Mouse (Mus musculus) cerebellum, postnatal 25 days (tissue): ENCODE measurements around the gene Eif5.
A peak's percentile ranks its signal among the peaks of the same experiment; 100 is the strongest.
"Not testable (repeated sequence)": the region's sequence is repeated elsewhere in the genome, so short reads cannot be mapped to it uniquely, and the experiment has no call there.

Source experiments
- DNase-seq, 2 experiments: peaks; one replicate each; pipeline ENCODE4 v3.0.0; 2021; ENCODE audit warnings: mixed read lengths in 2 of 2

The Eif5 gene

DNA sequence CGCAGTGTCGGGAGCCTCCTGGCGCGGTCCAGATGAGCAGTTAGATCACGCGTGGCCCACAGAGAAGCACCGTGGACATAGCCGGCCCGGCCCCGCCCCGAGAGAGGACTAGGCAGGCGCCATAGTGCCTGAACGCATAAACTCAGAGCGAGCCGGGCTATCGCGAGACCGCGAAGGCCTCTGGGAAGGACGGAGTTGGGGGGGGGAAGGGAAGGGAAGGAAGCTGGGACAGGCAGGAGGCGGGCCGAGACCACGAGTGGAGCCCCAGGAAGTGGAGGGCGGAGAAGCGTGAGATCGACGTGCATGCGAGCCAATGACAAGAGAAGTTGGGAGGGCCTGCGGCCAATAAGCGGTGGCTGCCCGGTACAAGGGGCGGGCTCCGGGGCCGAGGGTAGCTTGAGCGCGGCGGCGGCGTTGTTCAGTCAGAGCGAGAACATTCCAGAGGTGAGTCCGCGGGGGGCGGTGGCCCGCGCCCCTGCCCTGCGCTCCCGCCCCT lies at the start of gene Eif5:
Eif5 (plus strand) TSS at position 221 of the 496 bp plus-strand sequence.
- DNase-seq: peak; percentile 99 to 100

DNA sequence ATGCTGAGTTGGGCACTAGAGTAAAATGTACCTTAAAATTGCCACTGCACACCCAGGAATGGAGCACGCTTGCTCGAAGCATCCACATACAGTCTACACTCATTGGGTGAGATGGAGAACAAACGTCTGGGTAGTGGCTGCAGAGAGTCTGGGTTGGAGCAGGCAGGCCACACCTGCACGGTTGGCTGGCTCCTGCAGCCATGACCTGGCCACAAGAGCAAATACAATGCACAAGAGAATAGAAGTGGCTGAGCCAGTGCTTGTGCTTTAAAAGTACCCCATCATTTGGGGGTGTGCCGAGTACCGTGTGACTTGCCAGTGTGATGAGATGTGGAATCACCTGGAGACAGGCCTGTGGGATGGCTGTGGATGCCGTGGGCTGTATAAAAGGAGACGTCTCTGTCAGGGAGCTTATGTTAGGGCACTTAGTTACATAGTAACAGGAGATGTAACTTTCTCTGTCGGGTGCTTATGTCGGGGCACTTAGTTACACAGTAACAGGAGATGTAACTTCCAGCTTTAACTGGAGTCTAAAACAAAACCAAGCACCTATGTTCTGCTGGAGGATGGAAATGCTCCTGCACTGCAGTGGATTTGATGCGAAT lies 48.5 kb upstream of the Eif5 start:
- no peak for DNase-seq

DNA sequence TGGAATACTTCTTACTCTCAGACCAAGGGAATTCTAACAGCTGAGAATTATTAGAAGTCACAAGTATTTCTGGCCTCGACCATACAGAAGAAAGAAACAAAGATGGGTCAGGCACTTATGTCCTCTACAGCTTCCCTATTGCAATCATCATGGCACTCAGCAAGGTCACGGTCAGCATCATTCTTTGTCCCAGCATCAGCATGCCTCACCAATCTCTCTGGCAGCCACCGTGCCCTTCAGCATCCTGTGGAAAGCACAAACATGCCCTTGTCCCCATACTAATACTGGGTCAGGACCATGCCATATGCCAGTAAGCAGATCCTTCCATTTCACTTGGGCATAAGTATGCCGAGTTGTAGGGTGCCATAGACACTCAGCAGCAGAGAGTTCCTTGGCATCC lies 42.9 kb upstream of the Eif5 start:
- no peak for DNase-seq

DNA sequence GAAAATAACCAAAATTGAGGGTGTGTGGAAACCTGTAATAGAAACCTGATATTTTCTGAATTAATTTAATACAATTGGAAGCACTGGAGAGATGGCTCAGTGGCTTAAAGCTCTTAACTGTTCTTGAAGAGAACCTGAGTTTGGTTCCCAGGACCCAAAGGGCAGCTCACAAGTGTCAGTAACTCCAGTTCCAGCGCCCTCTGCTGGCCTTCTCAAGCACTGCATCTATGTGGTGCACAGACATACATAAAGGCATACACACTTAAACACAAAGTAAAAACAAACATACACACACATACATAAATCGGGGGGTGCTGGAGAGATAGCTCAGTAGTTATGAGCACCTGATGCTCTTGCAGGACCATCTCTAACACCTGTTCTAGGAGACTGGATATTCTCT lies 40.7 kb upstream of the Eif5 start:
- no peak for DNase-seq

DNA sequence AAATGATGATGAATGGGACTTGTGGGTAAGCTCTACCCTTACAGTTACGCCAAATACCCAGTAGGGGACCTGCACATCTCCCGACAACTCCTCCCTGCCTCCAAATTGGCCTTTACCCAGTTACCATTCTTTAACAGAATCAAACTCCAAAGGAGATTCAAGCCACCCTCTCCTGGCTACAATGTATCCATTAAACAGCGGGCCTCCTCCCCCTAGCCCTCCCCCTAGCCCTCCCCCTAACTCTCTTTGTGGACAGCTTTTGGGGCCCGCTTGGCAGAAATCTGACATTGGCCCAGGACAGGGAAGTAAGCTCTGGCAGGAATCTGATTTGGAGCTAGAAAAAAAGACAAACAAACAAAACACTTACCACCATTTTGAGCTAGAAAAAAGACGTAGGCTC lies 38.2 kb upstream of the Eif5 start:
- no peak for DNase-seq

DNA sequence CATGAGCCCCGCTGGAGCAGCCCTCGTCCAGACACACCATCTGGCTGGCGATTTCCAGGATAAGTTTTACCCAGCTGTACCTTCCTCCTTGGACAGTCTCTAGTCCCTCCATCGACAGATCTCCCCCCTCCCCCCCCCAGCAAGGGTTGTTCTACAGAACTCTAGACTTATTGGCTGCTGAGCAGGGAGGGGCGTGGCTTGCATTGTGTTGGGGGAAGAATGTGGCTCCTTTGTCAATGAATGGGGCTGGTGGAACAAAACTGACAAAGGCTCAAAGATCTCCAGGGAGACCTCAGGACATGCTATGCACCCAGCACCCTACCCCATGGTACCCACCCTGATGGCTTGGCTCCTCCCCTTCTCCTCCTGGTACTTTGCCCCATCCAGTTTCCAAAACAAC lies 37.1 kb upstream of the Eif5 start:
- no peak for DNase-seq

DNA sequence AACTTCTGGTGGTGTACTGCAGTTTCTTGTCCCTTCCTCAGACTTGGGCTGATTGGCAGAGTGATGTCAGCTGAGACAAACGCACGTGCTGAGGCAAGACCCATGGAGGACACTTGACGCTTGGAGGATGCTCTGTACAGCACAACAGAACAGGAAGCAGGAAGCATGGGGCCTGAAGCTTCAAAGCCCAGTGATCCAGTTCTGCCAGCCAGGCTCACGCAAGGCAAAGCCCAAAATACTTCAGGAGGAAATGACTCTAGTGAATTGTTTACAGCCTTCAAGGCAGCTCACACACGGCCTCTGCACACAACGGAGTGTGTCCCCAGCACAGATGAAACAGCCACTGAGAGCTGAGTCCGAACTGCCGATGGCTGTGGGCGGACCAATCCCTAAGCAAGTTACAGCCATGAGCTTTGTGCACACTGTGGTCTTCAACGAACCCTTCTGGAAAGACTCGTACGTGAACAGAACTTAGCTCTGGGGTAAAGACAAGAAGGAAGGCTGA lies 34.7 kb upstream of the Eif5 start:
- DNase-seq: no peak

DNA sequence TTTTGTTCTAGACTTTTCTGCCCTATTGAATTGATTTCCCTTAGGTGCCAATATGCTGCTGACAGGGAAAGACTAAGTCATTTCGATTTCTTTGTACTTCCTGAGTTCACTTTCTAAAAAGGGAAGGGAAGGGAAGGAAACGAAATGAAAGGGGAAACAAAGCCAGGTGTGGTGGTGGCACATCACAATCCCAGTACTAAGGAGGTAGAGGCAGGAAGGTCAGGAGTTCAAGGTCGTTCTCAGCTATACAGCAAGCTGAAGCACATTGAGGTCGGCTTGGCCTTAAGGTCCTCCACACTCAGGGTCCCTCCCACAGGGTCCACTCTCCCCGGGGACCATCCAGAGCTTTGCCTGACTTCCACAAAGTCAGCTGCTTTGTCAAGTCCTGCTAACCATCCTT lies 34.2 kb upstream of the Eif5 start:
- no peak for DNase-seq

DNA sequence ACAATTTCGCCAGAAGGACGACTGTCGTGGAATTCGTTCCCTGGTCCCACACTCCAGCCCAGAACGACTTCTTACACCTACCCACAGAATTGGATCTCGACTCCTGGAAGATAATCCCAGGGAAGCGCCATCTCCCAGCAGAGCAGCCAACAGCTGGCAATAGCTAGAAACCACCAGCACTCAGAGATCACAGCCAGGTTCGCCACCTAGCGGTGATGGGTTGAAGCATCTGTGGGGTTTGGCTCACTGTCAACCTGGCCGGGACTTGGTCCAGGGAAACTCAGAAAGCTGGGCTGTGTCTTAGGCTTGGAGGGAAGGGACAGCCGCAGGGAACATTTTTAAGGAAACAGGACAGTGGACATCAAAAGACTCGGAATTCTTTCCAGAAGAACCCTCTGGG lies 32.9 kb upstream of the Eif5 start:
- DNase-seq: peak; percentile 96 to 97

DNA sequence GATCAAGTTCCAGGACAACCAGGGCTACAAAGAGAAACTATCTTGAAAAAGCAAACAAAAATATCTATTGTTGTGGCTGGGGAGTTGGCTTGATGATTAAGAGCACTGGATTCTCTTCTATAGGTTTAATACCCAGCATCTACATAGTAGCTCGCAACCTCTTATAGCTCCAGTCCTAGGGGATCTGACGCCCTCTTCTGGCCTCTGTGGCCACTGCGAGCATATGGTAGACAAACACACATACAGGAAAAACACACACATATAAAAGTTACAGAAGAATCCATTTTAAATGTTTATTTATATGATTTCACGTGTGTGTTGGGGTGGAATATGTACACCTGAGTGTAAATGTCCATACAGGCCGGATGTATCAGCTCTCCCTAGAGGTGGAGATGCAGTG lies 30.8 kb upstream of the Eif5 start:
- no peak for DNase-seq

DNA sequence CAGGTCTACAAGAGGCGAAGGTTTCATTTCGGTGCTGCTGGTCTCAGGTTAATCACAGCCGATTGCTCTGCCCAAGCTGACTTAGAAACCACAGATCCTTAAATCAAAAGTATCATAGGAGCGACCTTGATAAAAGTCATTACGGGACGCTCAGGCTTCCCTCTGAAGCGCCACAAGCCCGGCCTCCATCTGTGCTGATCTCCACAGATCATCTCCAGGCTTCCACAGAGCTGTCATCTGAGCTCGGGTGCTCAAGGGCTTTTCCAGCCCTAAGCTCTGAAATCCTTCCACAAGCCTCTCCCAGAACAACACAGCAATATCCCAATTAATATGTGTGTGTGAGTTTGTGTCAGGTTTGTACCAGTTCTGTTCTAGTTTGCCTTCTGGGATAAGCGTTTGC lies 29.9 kb upstream of the Eif5 start:
- DNase-seq: no peak

DNA sequence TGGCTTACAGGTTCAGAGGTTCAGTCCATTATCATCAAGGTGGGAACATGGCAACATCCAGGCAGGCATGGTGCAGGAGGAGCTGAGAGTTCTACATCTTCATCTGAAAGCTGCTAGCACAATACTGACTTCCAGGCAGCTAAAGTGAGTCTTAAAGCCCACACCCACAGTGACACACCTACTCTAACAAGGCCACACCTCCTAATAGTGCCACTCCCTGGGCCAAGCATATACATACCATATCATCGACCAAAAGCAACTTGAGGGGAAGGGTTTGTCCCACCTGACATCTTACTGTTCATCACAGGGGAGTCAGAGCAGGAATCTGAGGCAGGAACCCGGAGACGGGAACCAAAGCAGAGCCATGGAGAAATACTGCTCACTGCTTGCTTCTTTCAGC lies 29.4 kb upstream of the Eif5 start:
- not testable (repeated sequence) for DNase-seq

DNA sequence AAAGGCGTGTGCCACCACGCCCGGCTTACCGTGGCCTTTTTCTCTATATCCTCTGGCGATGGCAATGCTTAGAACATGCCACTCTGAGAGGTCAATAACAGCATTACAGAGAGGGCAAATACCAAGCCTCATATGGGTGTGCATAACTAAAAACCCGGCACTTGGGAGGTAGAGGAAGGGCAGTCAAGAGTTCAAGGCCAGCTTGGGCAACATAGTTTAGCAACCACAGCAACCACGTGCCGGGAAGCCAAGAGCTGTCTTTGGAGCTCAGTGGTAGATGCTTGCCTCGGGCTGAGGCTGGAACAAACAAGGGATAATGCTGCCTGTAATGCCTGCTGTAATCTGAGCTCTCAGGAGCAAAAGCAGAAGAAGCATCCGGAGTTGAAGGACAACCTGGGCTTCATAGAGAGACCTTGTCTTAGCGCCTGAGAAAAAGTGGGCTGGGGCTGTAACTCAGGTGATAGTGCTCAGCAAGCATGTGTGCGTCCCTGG lies 25.2 kb upstream of the Eif5 start:
- no peak for DNase-seq

DNA sequence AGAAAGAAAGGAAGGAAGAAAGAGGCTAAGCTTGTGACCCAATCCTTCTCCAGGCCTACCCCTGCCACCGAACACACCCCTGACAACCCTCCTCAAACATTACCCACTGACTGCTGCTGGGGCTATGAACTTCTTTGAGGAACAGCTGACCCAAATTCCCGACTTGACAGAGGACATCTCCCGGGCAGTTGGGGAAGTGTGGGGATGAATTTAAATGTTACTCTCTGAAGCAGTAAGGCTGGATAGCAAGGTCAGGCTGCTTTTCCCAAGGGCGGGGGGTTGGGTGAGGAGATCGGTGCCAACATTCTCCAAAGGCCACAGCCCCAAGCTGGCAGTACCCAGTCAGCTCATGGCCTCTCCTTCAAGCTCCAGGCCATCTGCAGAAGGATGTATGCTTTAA lies 24.1 kb upstream of the Eif5 start:
- no peak for DNase-seq

DNA sequence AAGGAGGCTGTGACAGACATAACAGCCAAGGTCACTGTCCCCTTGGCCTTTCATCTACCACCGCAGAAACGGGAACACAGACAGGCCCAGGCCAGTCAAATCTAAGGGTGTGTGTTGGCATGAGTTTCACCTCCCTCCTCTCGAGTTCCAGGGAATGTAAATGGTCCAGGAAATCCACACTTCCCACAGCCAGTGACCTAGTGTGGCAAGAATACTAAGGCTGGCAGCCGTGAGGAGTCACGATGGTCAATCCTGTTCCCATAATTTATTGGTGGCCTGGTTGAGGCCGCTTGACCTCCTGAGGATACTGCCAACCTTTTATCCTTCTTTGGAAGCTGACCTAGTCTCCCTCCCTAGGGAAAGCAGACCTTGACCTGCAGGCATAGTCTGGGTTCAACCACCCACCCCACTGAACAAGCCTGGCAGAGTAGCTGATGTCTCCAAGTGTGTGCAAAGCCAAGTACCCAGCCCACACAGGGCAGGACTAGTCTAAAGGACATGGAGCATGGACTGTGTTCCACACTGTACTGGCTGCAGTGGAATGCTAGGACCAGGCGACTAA lies 23.5 kb upstream of the Eif5 start:
- DNase-seq: no peak

DNA sequence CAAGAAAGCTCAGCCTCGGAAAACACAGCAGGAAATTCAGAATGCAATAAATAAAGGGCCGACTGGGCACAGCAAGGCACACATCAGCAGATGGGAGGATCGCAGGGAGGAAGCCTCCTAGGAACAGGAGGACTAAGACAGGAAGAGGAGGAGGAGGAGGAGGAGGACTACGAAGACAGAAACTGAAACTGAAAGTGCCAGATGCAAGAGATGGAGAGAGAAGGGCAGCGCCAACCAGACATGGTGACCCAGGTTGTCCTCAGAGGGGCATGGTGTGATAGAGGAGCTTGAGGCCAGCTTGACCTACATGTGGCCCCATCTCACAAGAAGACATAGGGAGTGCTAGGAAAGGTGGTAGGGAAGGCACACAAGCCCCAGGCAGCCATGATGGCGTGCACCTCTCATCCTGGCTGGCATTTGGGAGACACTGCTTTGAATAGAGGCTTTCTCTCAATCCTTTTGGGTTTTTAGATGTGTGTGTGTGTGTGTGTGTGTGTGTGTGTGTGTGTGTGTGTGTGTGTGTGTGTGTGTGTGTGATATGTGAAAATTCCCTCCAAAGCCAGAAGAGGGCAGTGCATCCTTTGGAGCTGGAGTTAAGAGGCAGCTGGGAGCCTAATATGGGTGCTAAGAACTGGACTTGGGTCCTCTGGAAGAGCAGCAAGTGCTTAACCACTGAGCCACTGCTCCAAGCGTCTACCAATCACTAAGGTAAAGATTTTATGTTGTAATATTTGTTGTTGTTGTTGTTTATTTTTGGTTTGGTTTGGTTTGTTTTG lies 22.8 kb upstream of the Eif5 start:
- no peak for DNase-seq

DNA sequence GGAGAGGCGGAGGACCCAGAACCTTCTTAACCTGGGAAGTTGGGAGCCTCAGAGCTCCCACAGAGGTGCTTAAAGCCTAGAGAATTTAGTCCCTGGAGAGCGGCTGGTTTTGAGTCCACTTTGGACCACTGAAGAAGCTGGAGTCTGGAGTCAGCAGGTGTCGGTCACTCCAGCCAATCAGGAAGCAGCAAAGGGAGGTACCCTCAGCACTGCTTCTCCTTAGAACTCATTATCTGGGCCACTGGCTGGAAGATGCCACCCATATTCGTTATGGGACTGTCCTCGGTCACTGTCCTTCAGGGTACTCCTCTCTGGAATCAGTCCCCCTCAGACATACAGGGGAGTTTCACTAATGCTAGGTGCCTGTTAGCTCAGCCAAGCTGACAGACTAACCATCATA lies 21.9 kb upstream of the Eif5 start:
- DNase-seq: no peak

DNA sequence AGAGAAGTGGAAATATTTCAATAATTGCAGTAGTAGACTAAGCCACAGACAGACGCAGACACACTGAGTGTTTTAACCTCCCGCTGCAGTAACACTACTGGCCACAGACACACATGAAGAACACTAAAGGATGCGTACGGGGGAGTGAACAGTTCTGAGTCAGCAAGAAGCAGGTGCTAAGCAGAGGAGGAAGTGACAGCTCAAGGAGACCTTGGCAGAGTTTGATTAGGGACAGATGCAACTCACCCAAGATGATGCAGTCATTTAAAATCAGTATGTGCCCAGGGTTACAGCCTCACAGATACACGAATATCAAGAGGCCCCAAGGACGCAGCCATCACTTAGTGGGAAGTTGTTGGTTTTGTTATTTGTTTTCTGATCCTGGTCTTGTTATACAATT lies 21.0 kb upstream of the Eif5 start:
- no peak for DNase-seq

DNA sequence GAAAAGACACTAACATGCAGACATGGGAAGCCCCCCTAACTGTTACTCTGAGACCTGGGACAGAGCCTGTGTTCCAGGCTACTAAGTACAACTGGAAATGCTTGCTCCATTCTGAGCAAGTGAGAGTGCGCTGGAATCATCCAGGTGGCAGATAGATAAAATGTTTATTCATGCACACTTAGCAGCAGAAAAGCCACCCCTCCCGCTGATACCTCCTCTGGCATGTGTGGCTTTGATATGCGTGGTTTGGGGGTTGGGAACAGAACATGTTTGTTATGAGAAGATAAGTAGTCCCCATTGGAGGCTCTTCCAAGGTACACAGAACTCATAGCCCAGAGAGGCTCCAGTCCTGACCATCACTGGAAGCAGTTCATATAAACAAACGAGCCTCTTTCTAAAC lies 19.9 kb upstream of the Eif5 start:
- DNase-seq: no peak

DNA sequence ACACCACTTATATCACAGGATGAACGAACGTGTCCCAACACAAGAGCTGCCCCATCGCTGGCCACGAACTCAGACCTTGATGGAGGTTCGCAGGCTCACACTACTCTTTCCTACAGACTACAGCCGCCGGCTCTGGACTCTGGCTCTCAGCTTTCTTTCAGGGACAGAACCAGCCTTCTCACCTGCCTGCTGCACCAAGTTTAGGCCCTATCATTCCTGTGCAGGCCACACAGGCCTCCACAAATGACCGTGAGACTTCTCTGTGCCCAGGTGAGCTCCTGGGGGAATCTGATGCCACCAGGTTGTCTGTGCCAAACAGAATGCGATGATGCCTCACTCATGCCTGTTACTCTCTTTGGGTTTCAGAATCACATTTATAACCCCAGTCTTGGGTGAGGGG lies 19.4 kb upstream of the Eif5 start:
- no peak for DNase-seq

DNA sequence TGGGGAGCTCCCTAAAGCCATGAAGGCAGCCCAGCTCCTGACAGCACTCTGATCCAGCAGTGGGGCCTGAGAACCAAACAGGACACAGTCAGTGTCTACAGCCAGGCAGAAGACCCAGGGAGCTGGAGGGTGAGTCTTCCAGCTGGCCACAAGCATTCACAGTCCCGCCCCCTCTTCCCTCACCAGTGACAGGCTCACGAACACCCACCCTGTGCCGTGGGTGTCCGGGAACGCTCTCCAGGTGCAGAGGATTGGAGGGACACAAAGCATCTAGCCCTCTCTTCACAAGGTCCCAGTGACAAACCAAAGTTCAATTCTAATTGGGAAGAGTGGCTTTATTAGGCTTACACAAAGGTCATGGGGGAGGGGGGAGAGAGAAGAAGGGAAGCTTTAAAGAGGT lies 18.0 kb upstream of the Eif5 start:
- no peak for DNase-seq

DNA sequence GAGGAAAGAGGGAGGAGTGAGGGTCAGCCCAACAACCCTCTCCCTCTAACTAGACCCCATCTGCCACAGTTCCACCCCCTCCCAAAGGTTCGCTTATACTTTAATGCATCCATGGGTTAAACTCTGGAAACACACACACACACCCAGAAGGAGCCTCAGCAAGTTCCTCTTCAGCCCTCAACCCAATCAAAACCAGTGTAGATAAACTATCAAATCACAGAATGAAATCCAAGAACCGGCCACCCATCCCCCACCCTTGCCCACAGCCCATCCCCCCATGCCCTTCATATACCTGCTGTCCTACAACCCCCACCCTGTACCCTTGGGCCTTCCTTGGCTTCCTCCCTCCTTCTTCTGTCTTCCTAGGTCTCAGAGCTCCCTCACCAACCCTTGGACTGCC lies 16.8 kb upstream of the Eif5 start:
- no peak for DNase-seq

DNA sequence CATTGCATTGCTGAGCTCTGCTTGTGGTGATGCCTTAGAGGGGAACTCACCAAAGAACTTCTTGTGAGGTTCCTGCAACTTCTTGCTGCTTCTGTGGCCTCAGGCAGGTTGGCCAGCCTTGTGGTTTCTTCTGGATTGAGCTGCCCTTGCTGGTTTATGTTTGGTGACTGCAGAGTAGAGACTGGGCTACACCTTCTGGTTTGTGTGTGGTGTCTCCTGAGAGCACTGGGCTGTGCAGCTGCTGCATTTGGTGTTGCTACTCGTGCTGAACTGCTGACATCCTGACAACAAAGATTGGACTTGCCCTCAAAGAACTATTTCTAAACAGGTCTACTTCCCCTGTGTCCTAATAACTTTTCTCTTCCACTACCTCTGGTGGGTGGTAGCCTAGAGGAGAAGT lies 13.3 kb upstream of the Eif5 start:
- no peak for DNase-seq

DNA sequence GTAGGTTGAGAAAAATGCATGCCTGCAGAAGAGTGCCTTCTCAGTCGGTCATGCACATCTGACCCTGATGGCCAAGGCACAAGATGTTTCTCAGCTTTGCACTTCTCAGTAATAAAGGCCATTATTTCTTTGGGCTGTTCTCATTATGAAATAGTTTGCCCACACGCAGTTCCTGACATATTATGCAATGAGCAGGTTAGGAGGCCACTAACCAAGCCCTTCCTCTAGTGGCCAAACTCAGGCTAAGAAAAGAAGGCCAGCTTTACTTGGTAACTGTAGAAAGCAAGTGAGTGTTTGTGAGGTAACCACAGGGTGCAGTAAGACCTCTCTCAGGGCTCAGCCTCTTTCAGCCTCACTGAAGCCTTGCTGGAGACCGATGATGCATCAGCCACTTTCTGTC lies 12.9 kb upstream of the Eif5 start:
- DNase-seq: no peak
